Mouse (Mus musculus) embryonic fibroblast, embryonic 13.5 days (primary cell): ENCODE measurements at regions not wholly inside any gene's neighbourhood (a gene's known extent, or its start where the extent isn't known, plus 50 kb on each side); places are given as distances from the start of the nearest gene placed in this dataset.

ENCODE experiments used
- CTCF ChIP-seq: IDR thresholded peaks from 2 replicates; pipeline ENCODE4 v1.5.1; 2011; ENCODE audit warnings: mild to moderate bottlenecking, control low read depth, low read length, moderate library complexity, borderline replicate concordance; ENCODE audit not compliant: insufficient read depth
- POLR2A ChIP-seq: IDR thresholded peaks from 2 replicates; pipeline ENCODE4 v1.6.1; 2011; ENCODE audit warnings: low read depth, mild to moderate bottlenecking, control low read depth, low read length, moderate library complexity

DNA sequence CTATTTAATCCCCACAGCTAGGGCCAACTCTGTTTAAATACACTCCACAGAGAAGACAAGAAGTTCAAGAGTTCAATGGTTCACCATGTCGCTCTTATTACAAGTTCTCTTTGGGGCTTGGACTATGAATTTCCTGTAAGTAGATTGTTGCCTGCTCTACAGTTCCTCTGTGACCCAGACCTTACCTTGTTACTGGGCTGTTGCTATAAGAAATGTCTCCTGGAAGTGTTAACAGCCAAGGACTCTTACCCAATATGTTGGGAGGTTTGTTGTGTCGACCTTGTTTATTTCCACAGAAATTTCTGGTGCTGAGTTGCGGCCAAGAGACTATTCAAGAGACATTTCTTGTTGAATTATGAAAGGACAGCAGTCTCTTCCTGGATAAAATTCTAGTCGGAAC is 78.3 kb upstream of the Thbs1 start:
- no peak for TF ChIP-seq CTCF
- no peak for TF ChIP-seq POLR2A
